Mouse (Mus musculus) adrenal gland, postnatal 4 days (tissue): ENCODE data around the gene Secisbp2. TPM values are rescaled to one million over a fixed set of nuclear protein-coding genes. Genes with fewer than 3 reads are reported as not detected.

Source experiments
- DNase-seq, 2 experiments: peaks; one replicate each; pipeline ENCODE4 v3.0.0; 2021 to 2022; ENCODE audit warnings: low spot score in 2 of 2, mixed read lengths in 2 of 2
- total RNA-seq, 2 experiments: library from RNA; stranded (reverse); gene quantifications; 2 replicates each; pipeline ENCODE4 v1.2.3; 2021

The Secisbp2 gene
- total RNA-seq, 2 experiments from 2014 or later = 23.4 to 32.4 TPM

DNA sequence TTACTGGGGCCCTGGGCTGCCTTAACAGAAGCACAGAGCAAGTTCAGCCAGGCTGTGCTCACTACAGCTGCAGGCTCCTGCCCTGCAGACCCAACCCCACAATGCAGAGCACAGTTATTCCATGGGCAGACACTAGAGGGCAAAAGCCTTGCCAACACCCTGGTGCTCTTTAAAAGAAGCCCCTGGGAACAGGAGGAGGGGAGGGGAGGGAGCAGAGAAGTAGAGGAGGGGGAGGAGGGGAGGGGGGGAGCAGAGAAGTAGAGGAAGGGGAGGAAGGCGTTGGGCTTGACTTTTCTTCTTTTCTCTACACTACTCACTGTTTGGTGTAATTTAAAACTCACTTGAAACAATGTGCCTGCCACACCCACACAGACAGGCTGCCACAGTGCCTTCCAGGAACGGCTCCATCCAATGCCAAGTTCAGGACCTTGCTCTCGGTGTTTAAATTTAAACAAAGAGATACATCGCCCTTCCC is 78.4 kb downstream of the Secisbp2 start:
- no peak for DNase-seq

DNA sequence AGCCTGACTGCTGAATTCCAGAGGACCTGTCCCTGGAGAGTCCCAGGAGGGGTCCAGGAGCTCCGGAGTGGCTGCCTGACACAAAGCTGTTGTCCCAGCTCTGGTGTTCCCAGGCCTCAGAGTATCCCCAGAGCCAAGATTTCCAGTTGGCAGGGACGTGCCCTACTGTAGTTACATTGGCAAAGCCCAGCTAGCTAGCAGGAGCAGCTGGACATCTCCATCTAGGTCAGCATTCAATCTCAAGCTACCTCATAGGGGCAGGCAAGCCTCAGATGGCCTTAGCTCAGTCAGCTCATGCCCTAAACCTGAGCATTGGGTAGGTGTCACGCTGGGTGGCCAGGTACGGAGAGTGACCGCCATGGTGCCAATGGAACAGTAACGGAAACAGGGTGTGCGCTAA is 80.0 kb downstream of the Secisbp2 start:
- no peak for DNase-seq

DNA sequence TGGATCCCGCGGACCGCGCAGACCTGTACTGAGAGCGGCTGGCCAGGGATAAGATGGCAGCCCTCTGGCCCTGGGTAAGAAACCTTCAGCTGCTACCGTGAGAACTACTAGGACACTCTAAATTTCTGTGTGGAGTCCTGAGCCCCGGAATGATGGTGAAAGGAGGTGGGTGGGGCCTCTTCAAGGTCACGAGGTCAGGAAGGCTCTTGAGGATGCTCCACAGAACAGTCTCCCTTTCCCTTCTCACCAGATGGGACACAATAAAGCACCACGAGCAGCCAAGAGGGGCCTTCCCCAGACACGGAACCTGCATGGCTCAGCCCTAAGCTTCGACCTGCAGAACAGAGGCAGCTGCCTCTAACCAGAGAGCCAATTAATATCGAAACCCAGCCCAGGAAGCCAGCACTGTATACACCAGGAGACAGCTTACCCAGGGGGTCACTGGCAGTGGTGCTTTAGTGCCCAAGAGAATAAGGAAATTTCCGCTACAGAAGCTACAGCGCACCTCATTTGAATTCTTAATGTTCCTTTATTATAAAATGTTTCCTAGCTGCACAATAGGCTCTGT is 80.7 kb downstream of the Secisbp2 start:
- no peak for DNase-seq

Other genes with a start within 250 kb of the Secisbp2 start
- gene S1pr3, start 243.1 kb upstream of the Secisbp2 start, total RNA-seq = 10 to 100 TPM; 23.6 to 26.5 TPM
- gene Shc3, start 82.3 kb upstream of the Secisbp2 start, total RNA-seq = 1 to 10 TPM; 3.1 to 4.0 TPM
- 10 to 100 TPM; 49.0 to 49.5 TPM for gene Cks2, start 6.5 kb upstream of the Secisbp2 start, total RNA-seq
- gene Sema4d, start 142.1 kb downstream of the Secisbp2 start, total RNA-seq = 10 to 100 TPM; 22.0 to 30.9 TPM
- gene Gadd45g, start 195.0 kb downstream of the Secisbp2 start, total RNA-seq = 10 to 100 TPM; 22.9 to 25.0 TPM